In genomic region chr17:66108198-66108597, GRCm38 (mm10) we compare ENCODE assay signal across 24 mouse cellular contexts. TPM values are rescaled to one million over a fixed set of nuclear protein-coding genes. Genes with fewer than 3 reads are reported as not detected.
A peak's percentile ranks its signal among the peaks of the same experiment; 100 is the strongest.
DNase-seq lines count a peak whose midpoint lies in the region; ATAC-seq and TF ChIP-seq lines count a peak whose summit lies in the region.
"Had no signal": no experiment of that assay in that cellular context is flagged by ENCODE, and none has a peak within 500 bp of the region (broad histone marks: within the 10 kb centered on the region; RNA-seq: fewer than 3 reads in every experiment).

No protein-coding gene starts in this region.

- no peaks in the 10 kb centered on the region for H3K9me3 ChIP-seq in liver, postnatal 0 days (ENCODE audit: low read length)
- H3K9me3 ChIP-seq in liver, embryonic 11.5 days (ENCODE audit: control insufficient read depth, low read length): no peaks in the 10 kb centered on the region
- H3K9me3 ChIP-seq in E14TG2a.4 (ENCODE audit: low read length) (no peaks in the 10 kb centered on the region), ES-Bruce4 (replicated peaks; ENCODE audit: control insufficient read depth, insufficient read depth, low read length, poor library complexity, severe bottlenecking) (no peaks in the 10 kb centered on the region)
- H3K9me3 ChIP-seq: embryonic facial prominence, embryonic 10.5 days; embryonic facial prominence, embryonic 12.5 days; forebrain, embryonic 13.5 days; forebrain, embryonic 15.5 days; G1E had no signal

- no peak for ATAC-seq in liver, postnatal 0 days
- ATAC-seq in liver, embryonic 11.5 days (replicated peaks; ENCODE audit: low FRiP score): no peak
- ATAC-seq: activated CD4-positive, CD25-positive, alpha-beta regulatory T cell, adult 4 months; forebrain, embryonic 13.5 days; forebrain, embryonic 15.5 days; forebrain, postnatal 0 days; Patski had no signal

- H3K4me2 ChIP-seq in liver, postnatal 0 days (ENCODE audit: low read depth, low read length): no peak overlapping the region
- no peak overlapping the region for H3K4me2 ChIP-seq in liver, embryonic 11.5 days
- H3K4me2 ChIP-seq: embryonic facial prominence, embryonic 12.5 days; forebrain, embryonic 13.5 days; forebrain, embryonic 15.5 days had no signal

- H3K4me1 ChIP-seq in liver, postnatal 0 days (ENCODE audit: insufficient read depth): peaks cover 23% of the 10 kb centered on the region
- H3K4me1 ChIP-seq in liver, embryonic 11.5 days (replicated peaks; ENCODE audit: control insufficient read depth, insufficient read depth, low read length): peaks cover 16% of the 10 kb centered on the region
- H3K4me1 ChIP-seq in E14TG2a.4 (replicated peaks; ENCODE audit: low read depth, low read length): peaks cover 82% of the 10 kb centered on the region
- H3K4me1 ChIP-seq in ES-Bruce4 (ENCODE audit: control insufficient read depth, insufficient read depth, low read length): peaks cover 2% of the 10 kb centered on the region

- H3K27me3 ChIP-seq in liver, postnatal 0 days (ENCODE audit: insufficient read depth, low read length): no peaks in the 10 kb centered on the region
- H3K27me3 ChIP-seq in liver, embryonic 11.5 days (replicated peaks; ENCODE audit: control insufficient read depth, insufficient read depth, low read length): no peaks in the 10 kb centered on the region
- H3K27me3 ChIP-seq in E14TG2a.4 (ENCODE audit: insufficient read depth, low read length): no peaks in the 10 kb centered on the region
- H3K27me3 ChIP-seq in ES-Bruce4 (ENCODE audit: control insufficient read depth, insufficient read depth, low read length, poor library complexity, severe bottlenecking): no peaks in the 10 kb centered on the region
- H3K27me3 ChIP-seq: embryonic facial prominence, embryonic 12.5 days; forebrain, embryonic 13.5 days; forebrain, embryonic 15.5 days; Patski had no signal

- DNase-seq in liver, postnatal 0 days: no peak
- no peak for DNase-seq in liver, embryonic 11.5 days (ENCODE audit: low spot score)
- DNase-seq in R1 (ENCODE audit: low read depth, low spot score): peak; percentile 59
- no peak for DNase-seq in left cerebral cortex, postnatal 36 days (ENCODE audit: low spot score in 2 of 2)
- no peak for DNase-seq in heart, postnatal 14 days
- DNase-seq in right cerebral cortex, postnatal 10 days (ENCODE audit: low spot score in 2 of 2): no peak
- DNase-seq: adrenal gland, adult 8-10 months; adrenal gland, postnatal 14 days; adrenal gland, postnatal 36 days; cerebellum, adult 11-12 months; cerebellum, adult 2 months; cerebellum, adult 9-10 months; cerebellum, postnatal 10 days; cerebellum, postnatal 25 days; forebrain, postnatal 0 days had no signal

- no peak for TF ChIP-seq CTCF in liver, postnatal 0 days (IDR thresholded peaks at IDR 0.05; ENCODE audit: low read depth)
- TF ChIP-seq CTCF in E14TG2a.4 (conservative IDR thresholded peaks at IDR 0.05; ENCODE audit: low read length) (no peak), ES-Bruce4 (IDR thresholded peaks at IDR 0.05; ENCODE audit: low read depth, low read length) (no peak)

- 58% methylated on average over 4 of the region's 4 CpGs for WGBS in liver, postnatal 0 days (ENCODE audit: insufficient replicate concordance)
- 80% methylated on average over 4 of the region's 4 CpGs for WGBS in liver, embryonic 11.5 days

- no peak overlapping the region for H3K4me3 ChIP-seq in liver, postnatal 0 days (ENCODE audit: low read depth, low read length)
- H3K4me3 ChIP-seq in liver, embryonic 11.5 days (ENCODE audit: low read depth, low read length): no peak overlapping the region
- H3K4me3 ChIP-seq in E14TG2a.4 (replicated peaks; ENCODE audit: low read length) (peak overlapping the region; percentile 32; the same call in 1 of the 2 replicates), ES-Bruce4 (ENCODE audit: low read depth, low read length) (no peak overlapping the region)
- H3K4me3 ChIP-seq: embryonic facial prominence, embryonic 10.5 days; embryonic facial prominence, embryonic 12.5 days; forebrain, embryonic 13.5 days; forebrain, embryonic 15.5 days had no signal

- TF ChIP-seq POLR2A in ES-Bruce4 (IDR thresholded peaks at IDR 0.05; ENCODE audit: insufficient read depth, low read length): no peak

- intact Hi-C loops in left cerebral cortex, postnatal 36 days (cut with DNase I): loop anchor here (5.0 to 10.0 kb wide), 3 partner anchors 153 to 333 kb away; partner anchors contain the start of genes Rab31 and Twsg1
- intact Hi-C loops in heart, postnatal 14 days (cut with DNase I): loop anchor here (5.0 to 10.0 kb wide), 3 partner anchors 46 to 403 kb away; partner anchors contain the start of gene Twsg1

- H3K9ac ChIP-seq in liver, postnatal 0 days (replicated peaks): no peak overlapping the region
- H3K9ac ChIP-seq in liver, embryonic 11.5 days (ENCODE audit: low read depth, low read length): no peak overlapping the region
- no peak overlapping the region for H3K9ac ChIP-seq in ES-Bruce4 (ENCODE audit: low read depth, poor library complexity, severe bottlenecking)
- H3K9ac ChIP-seq: embryonic facial prominence, embryonic 12.5 days; forebrain, embryonic 13.5 days; forebrain, embryonic 15.5 days; forebrain, postnatal 0 days had no signal

- TF ChIP-seq EP300 in liver, postnatal 0 days (IDR thresholded peaks at IDR 0.05; ENCODE audit: low read depth): no peak
- TF ChIP-seq EP300 in ES-Bruce4 (IDR thresholded peaks at IDR 0.05; ENCODE audit: insufficient read depth, low read depth, low read length): 0 out of 2 replicates have a peak, but pooled peaks have one; percentile 52

- H3K27ac ChIP-seq in liver, postnatal 0 days (ENCODE audit: low read depth): 0 out of 2 replicates have a peak overlapping the region, but pooled peaks have one; percentile 16
- no peak overlapping the region for H3K27ac ChIP-seq in liver, embryonic 11.5 days (ENCODE audit: low read depth, low read length)
- no peak overlapping the region for H3K27ac ChIP-seq in ES-Bruce4 (ENCODE audit: insufficient read depth, low read length)
- H3K27ac ChIP-seq: embryonic facial prominence, embryonic 10.5 days; embryonic facial prominence, embryonic 12.5 days; forebrain, embryonic 13.5 days; forebrain, embryonic 15.5 days had no signal

- no peaks in the 10 kb centered on the region for H3K36me3 ChIP-seq in liver, postnatal 0 days (replicated peaks; ENCODE audit: insufficient read depth, low read length)
- H3K36me3 ChIP-seq in liver, embryonic 11.5 days (ENCODE audit: control insufficient read depth, insufficient read depth, low read length): no peaks in the 10 kb centered on the region
- H3K36me3 ChIP-seq in E14TG2a.4 (ENCODE audit: insufficient read depth, low read length) (no peaks in the 10 kb centered on the region), ES-Bruce4 (ENCODE audit: control insufficient read depth, insufficient read depth, low read length, poor library complexity, severe bottlenecking) (no peaks in the 10 kb centered on the region)
- H3K36me3 ChIP-seq: embryonic facial prominence, embryonic 10.5 days; embryonic facial prominence, embryonic 12.5 days; forebrain, embryonic 15.5 days had no signal

RNA-seq across cellular contexts. Expression of gene Washc1, which starts 3.1 kb away (rescaled TPM):
- polyA plus RNA-seq in liver, postnatal 0 days (2015; fragmentation: Nextera tagmentation; extraction: Ambion mirVana): 12.0 and 13.2 TPM in 2 replicates
- polyA plus RNA-seq in liver, embryonic 11.5 days (2014; fragmentation: Nextera tagmentation; extraction: Ambion mirVana): 31.5 and 33.3 TPM in 2 replicates
- polyA plus RNA-seq in ES-Bruce4 (2011; ENCODE audit: insufficient read depth, insufficient read length, low read depth, missing spikeins): 23.5 and 26.9 TPM in 2 replicates
- 10 to 100 TPM; 43.3 to 44.5 TPM for total RNA-seq in left cerebral cortex, postnatal 36 days (2021)
- total RNA-seq in heart, postnatal 14 days (2021): 10 to 100 TPM; 22.4 to 22.5 TPM

RNA-seq across cellular contexts. Expression of gene Ndufv2, which starts 6.8 kb away (rescaled TPM):
- polyA plus RNA-seq in liver, postnatal 0 days (2015; fragmentation: Nextera tagmentation; extraction: Ambion mirVana): 286 and 297 TPM in 2 replicates
- 352 TPM in 2 replicates for polyA plus RNA-seq in liver, embryonic 11.5 days (2014; fragmentation: Nextera tagmentation; extraction: Ambion mirVana)
- polyA plus RNA-seq in ES-Bruce4 (2011; ENCODE audit: insufficient read depth, insufficient read length, low read depth, missing spikeins): 211 and 233 TPM in 2 replicates
- total RNA-seq in left cerebral cortex, postnatal 36 days (2021): 100 to 1,000 TPM; 224 to 227 TPM
- 1,000 to 10,000 TPM; 1,081 to 1,118 TPM for total RNA-seq in heart, postnatal 14 days (2021)

RNA-seq across cellular contexts. Expression of gene Ddx11, which starts 15.1 kb away (rescaled TPM):
- 1.9 and 2.0 TPM in 2 replicates for polyA plus RNA-seq in liver, postnatal 0 days (2015; fragmentation: Nextera tagmentation; extraction: Ambion mirVana)
- 23.9 and 24.1 TPM in 2 replicates for polyA plus RNA-seq in liver, embryonic 11.5 days (2014; fragmentation: Nextera tagmentation; extraction: Ambion mirVana)
- 29.4 and 38.2 TPM in 2 replicates for polyA plus RNA-seq in ES-Bruce4 (2011; ENCODE audit: insufficient read depth, insufficient read length, low read depth, missing spikeins)
- 1 to 10 TPM; 1.2 to 1.9 TPM for total RNA-seq in left cerebral cortex, postnatal 36 days (2021)
- total RNA-seq in heart, postnatal 14 days (2021): 1 to 10 TPM; 1.2 to 2.0 TPM

RNA-seq across cellular contexts. Expression of gene Ankrd12, which starts 31.3 kb away (rescaled TPM):
- 7.9 and 8.2 TPM in 2 replicates for polyA plus RNA-seq in liver, postnatal 0 days (2015; fragmentation: Nextera tagmentation; extraction: Ambion mirVana)
- polyA plus RNA-seq in liver, embryonic 11.5 days (2014; fragmentation: Nextera tagmentation; extraction: Ambion mirVana): 12.5 and 15.3 TPM in 2 replicates
- 19.5 and 21.8 TPM in 2 replicates for polyA plus RNA-seq in ES-Bruce4 (2011; ENCODE audit: insufficient read depth, insufficient read length, low read depth, missing spikeins)
- total RNA-seq in left cerebral cortex, postnatal 36 days (2021): 100 to 1,000 TPM; 217 to 219 TPM
- 10 to 100 TPM; 15.2 to 15.7 TPM for total RNA-seq in heart, postnatal 14 days (2021)
